Mouse (Mus musculus): ENCODE data around the gene Kcnj11. TPM values are rescaled to one million over a fixed set of nuclear protein-coding genes. Genes with fewer than 3 reads are reported as not detected.

The Kcnj11 gene
- 3.5 and 3.7 TPM in 2 replicates for polyA plus RNA-seq (2015; fragmentation: Nextera tagmentation; extraction: Ambion mirVana)

- Histone ChIP-seq H3K4me2 (ENCODE audit: low read length) (peak within 1 kb of the TSS; percentile 71), H3K9ac (ENCODE audit: low read depth, low read length) (peak within 1 kb of the TSS; percentile 88), H3K36me3 (ENCODE audit: control insufficient read depth, insufficient read depth, low read length) (no peaks in the 10 kb centered on the region), H3K4me3 (ENCODE audit: low read length) (peak within 1 kb of the TSS; percentile 72), H3K4me1 (ENCODE audit: control insufficient read depth, insufficient read depth, low read depth, low read length) (peaks cover 29% of the 10 kb centered on the region), H3K9me3 (ENCODE audit: control insufficient read depth, low read length) (no peaks in the 10 kb centered on the region), H3K27ac (ENCODE audit: low read depth, low read length) (peak within 1 kb of the TSS; percentile 64; the same call in 1 of the 2 replicates), H3K27me3 (replicated peaks; ENCODE audit: control insufficient read depth, insufficient read depth, low read length) (no peaks in the 10 kb centered on the region; the same call in 1 of the 2 replicates)
- under 1% methylated on average over 32 of the region's 34 CpGs for WGBS
- ATAC-seq, result peak; percentile 78
Measured at GRCm38 (mm10) chr7:46100563-46100962, at the start of gene Kcnj11. Gene Kcnj11 (minus strand): TSS chr7:46100764.

GRCm38 (mm10) chr7:46147417-46147816 is 46.9 kb upstream of the Kcnj11 start:
- no peaks in the 10 kb centered on the region for H3K27me3 ChIP-seq (replicated peaks; ENCODE audit: control insufficient read depth, insufficient read depth, low read length)
- H3K9ac ChIP-seq (ENCODE audit: low read depth, low read length), result no peak overlapping the region
- 95% methylated on average over 7 of the region's 7 CpGs for WGBS
- no peaks in the 10 kb centered on the region for H3K36me3 ChIP-seq (ENCODE audit: control insufficient read depth, insufficient read depth, low read length)
- H3K27ac ChIP-seq (ENCODE audit: low read depth, low read length), result no peak overlapping the region
- H3K4me2 ChIP-seq (ENCODE audit: low read length), result no peak overlapping the region
- peaks cover 6% of the 10 kb centered on the region; the same call in 1 of the 2 replicates for H3K4me1 ChIP-seq (ENCODE audit: control insufficient read depth, insufficient read depth, low read depth, low read length)
- no peak overlapping the region for H3K4me3 ChIP-seq (ENCODE audit: low read length)
- no peak for ATAC-seq
- no peaks in the 10 kb centered on the region for H3K9me3 ChIP-seq (ENCODE audit: control insufficient read depth, low read length)

- H3K36me3 ChIP-seq (ENCODE audit: control insufficient read depth, insufficient read depth, low read length), result no peaks in the 10 kb centered on the region
- no peak overlapping the region for H3K27ac ChIP-seq (ENCODE audit: low read depth, low read length)
- H3K4me2 ChIP-seq (ENCODE audit: low read length), result no peak overlapping the region
- H3K27me3 ChIP-seq (replicated peaks; ENCODE audit: control insufficient read depth, insufficient read depth, low read length), result no peaks in the 10 kb centered on the region
- H3K9ac ChIP-seq (ENCODE audit: low read depth, low read length), result no peak overlapping the region
- no peak overlapping the region for H3K4me3 ChIP-seq (ENCODE audit: low read length)
- WGBS, result 56% methylated on average over 7 of the region's 7 CpGs
- peaks cover 6% of the 10 kb centered on the region; the same call in 1 of the 2 replicates for H3K4me1 ChIP-seq (ENCODE audit: control insufficient read depth, insufficient read depth, low read depth, low read length)
- ATAC-seq, result no peak
- H3K9me3 ChIP-seq (ENCODE audit: control insufficient read depth, low read length), result no peaks in the 10 kb centered on the region
Measured at GRCm38 (mm10) chr7:46146675-46147308, 46.2 kb upstream of the Kcnj11 start.

GRCm38 (mm10) chr7:46144061-46144460 is 43.5 kb upstream of the Kcnj11 start:
- no peaks in the 10 kb centered on the region for H3K9me3 ChIP-seq (ENCODE audit: control insufficient read depth, low read length)
- peak; percentile 67; the same call in 1 of the 2 replicates for ATAC-seq
- H3K27ac ChIP-seq (ENCODE audit: low read depth, low read length), result peak overlapping the region; percentile 39; the same call in 1 of the 2 replicates
- H3K9ac ChIP-seq (ENCODE audit: low read depth, low read length), result no peak overlapping the region
- H3K36me3 ChIP-seq (ENCODE audit: control insufficient read depth, insufficient read depth, low read length), result no peaks in the 10 kb centered on the region
- no peak overlapping the region for H3K4me2 ChIP-seq (ENCODE audit: low read length)
- WGBS, result 55% methylated on average over 8 of the region's 8 CpGs
- H3K4me3 ChIP-seq (ENCODE audit: low read length), result no peak overlapping the region
- peaks cover 6% of the 10 kb centered on the region; the same call in 1 of the 2 replicates for H3K4me1 ChIP-seq (ENCODE audit: control insufficient read depth, insufficient read depth, low read depth, low read length)
- H3K27me3 ChIP-seq (replicated peaks; ENCODE audit: control insufficient read depth, insufficient read depth, low read length), result no peaks in the 10 kb centered on the region

GRCm38 (mm10) chr7:46138329-46138930 is 37.9 kb upstream of the Kcnj11 start:
- H3K9ac ChIP-seq (ENCODE audit: low read depth, low read length), result no peak overlapping the region
- peaks cover 3% of the 10 kb centered on the region; the same call in 1 of the 2 replicates for H3K4me1 ChIP-seq (ENCODE audit: control insufficient read depth, insufficient read depth, low read depth, low read length)
- no peak overlapping the region for H3K4me3 ChIP-seq (ENCODE audit: low read length)
- no peaks in the 10 kb centered on the region for H3K36me3 ChIP-seq (ENCODE audit: control insufficient read depth, insufficient read depth, low read length)
- no peak overlapping the region for H3K4me2 ChIP-seq (ENCODE audit: low read length)
- 26% methylated on average over 7 of the region's 7 CpGs for WGBS
- H3K27me3 ChIP-seq (replicated peaks; ENCODE audit: control insufficient read depth, insufficient read depth, low read length), result no peaks in the 10 kb centered on the region
- H3K9me3 ChIP-seq (ENCODE audit: control insufficient read depth, low read length), result no peaks in the 10 kb centered on the region
- no peak for ATAC-seq
- no peak overlapping the region for H3K27ac ChIP-seq (ENCODE audit: low read depth, low read length)

- Histone ChIP-seq H3K4me1 (ENCODE audit: control insufficient read depth, insufficient read depth, low read depth, low read length) (peaks cover 12% of the 10 kb centered on the region), H3K9ac (ENCODE audit: low read depth, low read length) (no peak overlapping the region), H3K27ac (ENCODE audit: low read depth, low read length) (no peak overlapping the region), H3K9me3 (ENCODE audit: control insufficient read depth, low read length) (no peaks in the 10 kb centered on the region), H3K4me3 (ENCODE audit: low read length) (no peak overlapping the region), H3K36me3 (ENCODE audit: control insufficient read depth, insufficient read depth, low read length) (no peaks in the 10 kb centered on the region), H3K27me3 (replicated peaks; ENCODE audit: control insufficient read depth, insufficient read depth, low read length) (no peaks in the 10 kb centered on the region), H3K4me2 (ENCODE audit: low read length) (no peak overlapping the region)
- no peak for ATAC-seq
- 39% methylated on average over 7 of the region's 7 CpGs for WGBS
Measured at GRCm38 (mm10) chr7:46133858-46134257, 33.3 kb upstream of the Kcnj11 start.

- Histone ChIP-seq H3K27me3 (replicated peaks; ENCODE audit: control insufficient read depth, insufficient read depth, low read length) (no peaks in the 10 kb centered on the region), H3K4me2 (ENCODE audit: low read length) (no peak overlapping the region), H3K9me3 (ENCODE audit: control insufficient read depth, low read length) (no peaks in the 10 kb centered on the region), H3K9ac (ENCODE audit: low read depth, low read length) (no peak overlapping the region), H3K27ac (ENCODE audit: low read depth, low read length) (peak overlapping the region; percentile 37), H3K36me3 (ENCODE audit: control insufficient read depth, insufficient read depth, low read length) (no peaks in the 10 kb centered on the region), H3K4me3 (ENCODE audit: low read length) (no peak overlapping the region), H3K4me1 (ENCODE audit: control insufficient read depth, insufficient read depth, low read depth, low read length) (peaks cover 12% of the 10 kb centered on the region)
- ATAC-seq, result no peak
- 87% methylated on average over 12 of the region's 12 CpGs for whole genome bisulfite sequencing
Measured at GRCm38 (mm10) chr7:46132229-46132628, 31.7 kb upstream of the Kcnj11 start.

- Histone ChIP-seq H3K4me2 (ENCODE audit: low read length) (no peak overlapping the region), H3K9ac (ENCODE audit: low read depth, low read length) (no peak overlapping the region)
Measured at GRCm38 (mm10) chr7:46131806-46132205, 31.2 kb upstream of the Kcnj11 start.

GRCm38 (mm10) chr7:46131266-46131665 is 30.7 kb upstream of the Kcnj11 start:
- Histone ChIP-seq H3K9ac (ENCODE audit: low read depth, low read length) (no peak overlapping the region), H3K27ac (ENCODE audit: low read depth, low read length) (no peak overlapping the region), H3K36me3 (ENCODE audit: control insufficient read depth, insufficient read depth, low read length) (no peaks in the 10 kb centered on the region), H3K4me1 (ENCODE audit: control insufficient read depth, insufficient read depth, low read depth, low read length) (peaks cover 12% of the 10 kb centered on the region), H3K9me3 (ENCODE audit: control insufficient read depth, low read length) (no peaks in the 10 kb centered on the region), H3K4me2 (ENCODE audit: low read length) (no peak overlapping the region), H3K27me3 (replicated peaks; ENCODE audit: control insufficient read depth, insufficient read depth, low read length) (no peaks in the 10 kb centered on the region), H3K4me3 (ENCODE audit: low read length) (no peak overlapping the region)
- 15% methylated on average over 3 of the region's 3 CpGs for WGBS
- no peak for ATAC-seq

More at GRCm38 (mm10) chr7:46131806-46132205, 31.2 kb upstream of the Kcnj11 start:
- Histone ChIP-seq H3K27ac (ENCODE audit: low read depth, low read length) (peak overlapping the region; percentile 37), H3K4me1 (ENCODE audit: control insufficient read depth, insufficient read depth, low read depth, low read length) (peaks cover 12% of the 10 kb centered on the region), H3K4me3 (ENCODE audit: low read length) (no peak overlapping the region), H3K27me3 (replicated peaks; ENCODE audit: control insufficient read depth, insufficient read depth, low read length) (no peaks in the 10 kb centered on the region), H3K36me3 (ENCODE audit: control insufficient read depth, insufficient read depth, low read length) (no peaks in the 10 kb centered on the region), H3K9me3 (ENCODE audit: control insufficient read depth, low read length) (no peaks in the 10 kb centered on the region)
- WGBS, result 61% methylated on average over 8 of the region's 8 CpGs
- ATAC-seq, result no peak
